Mouse (Mus musculus): ENCODE data around the gene Zfp800.

DNA sequence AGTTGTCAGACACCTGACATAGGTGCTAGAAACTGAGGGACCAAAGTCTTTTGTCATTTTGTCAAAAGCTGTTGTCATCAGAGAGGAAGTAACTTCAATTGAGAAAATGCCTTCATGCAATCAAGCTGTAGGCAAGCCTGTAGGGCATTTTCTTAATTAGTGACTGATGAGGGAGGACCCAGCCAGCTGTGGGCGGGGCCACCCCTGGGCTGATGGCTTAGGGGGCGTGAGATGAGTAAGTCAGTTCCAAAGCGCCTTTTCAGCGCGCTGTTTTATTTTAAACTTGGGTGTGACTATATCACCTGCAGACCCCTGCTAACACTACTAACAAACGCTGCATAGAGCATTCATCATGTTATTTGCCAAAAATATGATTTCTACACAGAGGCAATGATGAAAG is 195.0 kb downstream of the Zfp800 start:
- no peak for TF ChIP-seq CTCF (IDR thresholded peaks at IDR 0.05)
- no peak for TF ChIP-seq EP300 (IDR thresholded peaks at IDR 0.05)

Data from lung, postnatal 0 days (tissue).